Mouse (Mus musculus): ENCODE measurements around the gene Spata45. TPM values are rescaled to one million over a fixed set of nuclear protein-coding genes. Genes with fewer than 3 reads are reported as not detected.
A peak's percentile ranks its signal among the peaks of the same experiment; 100 is the strongest.
"Not testable (repeated sequence)": the region's sequence is repeated elsewhere in the genome, so short reads cannot be mapped to it uniquely, and the experiment has no call there.

Gene Spata45
- polyA plus RNA-seq, 1 experiment from 2014 or later: not detected

GRCm38 (mm10) chr1:191030922-191031425, 5.5 kb upstream of the Spata45 start:
- H3K9me3 ChIP-seq (replicated peaks; ENCODE audit: control insufficient read depth, low read length); H3K36me3 ChIP-seq (ENCODE audit: control insufficient read depth, insufficient read depth, low read length); H3K4me2 ChIP-seq (ENCODE audit: low read length); H3K9ac ChIP-seq (ENCODE audit: low read length); ATAC-seq; H3K27me3 ChIP-seq (replicated peaks; ENCODE audit: control insufficient read depth, insufficient read depth, low read length); DNase-seq (ENCODE audit: low spot score); H3K4me1 ChIP-seq (ENCODE audit: control insufficient read depth, insufficient read depth, low read length); H3K27ac ChIP-seq (ENCODE audit: low read depth, low read length); H3K4me3 ChIP-seq (ENCODE audit: low read depth, low read length): not testable (repeated sequence)
- WGBS: 76% methylated on average over 6 of the region's 6 CpGs

GRCm38 (mm10) chr1:191035649-191036048, 790 bp upstream of the Spata45 start:
- H3K36me3 ChIP-seq (ENCODE audit: control insufficient read depth, insufficient read depth, low read length): no peaks in the 10 kb centered on the region
- H3K4me2 ChIP-seq (ENCODE audit: low read length): no peak overlapping the region
- H3K4me1 ChIP-seq (ENCODE audit: control insufficient read depth, insufficient read depth, low read length): no peaks in the 10 kb centered on the region
- DNase-seq (ENCODE audit: low spot score) (peak; percentile 30), ATAC-seq (no peak)
- no peaks in the 10 kb centered on the region for H3K27me3 ChIP-seq (replicated peaks; ENCODE audit: control insufficient read depth, insufficient read depth, low read length)
- no peaks in the 10 kb centered on the region for H3K9me3 ChIP-seq (replicated peaks; ENCODE audit: control insufficient read depth, low read length)
- H3K4me3 ChIP-seq (ENCODE audit: low read depth, low read length): no peak overlapping the region
- 14% methylated on average over 4 of the region's 4 CpGs for WGBS
- no peak overlapping the region for H3K27ac ChIP-seq (ENCODE audit: low read depth, low read length)
- H3K9ac ChIP-seq (ENCODE audit: low read length): no peak overlapping the region

- no peak overlapping the region for H3K4me2 ChIP-seq (ENCODE audit: low read length)
- WGBS: 96% methylated on average over 4 of the region's 4 CpGs
- H3K4me1 ChIP-seq (ENCODE audit: control insufficient read depth, insufficient read depth, low read length): no peaks in the 10 kb centered on the region
- no peak overlapping the region for H3K9ac ChIP-seq (ENCODE audit: low read length)
- H3K27ac ChIP-seq (ENCODE audit: low read depth, low read length): no peak overlapping the region
- H3K9me3 ChIP-seq (replicated peaks; ENCODE audit: control insufficient read depth, low read length): no peaks in the 10 kb centered on the region
- ATAC-seq (no peak), DNase-seq (ENCODE audit: low spot score) (no peak)
- H3K36me3 ChIP-seq (ENCODE audit: control insufficient read depth, insufficient read depth, low read length): no peaks in the 10 kb centered on the region
- no peaks in the 10 kb centered on the region for H3K27me3 ChIP-seq (replicated peaks; ENCODE audit: control insufficient read depth, insufficient read depth, low read length)
- H3K4me3 ChIP-seq (ENCODE audit: low read depth, low read length): no peak overlapping the region
Measured at GRCm38 (mm10) chr1:191037999-191038398, 1.6 kb downstream of the Spata45 start.

- Histone ChIP-seq H3K4me3 (ENCODE audit: low read depth, low read length) (no peak overlapping the region), H3K36me3 (ENCODE audit: control insufficient read depth, insufficient read depth, low read length) (no peaks in the 10 kb centered on the region), H3K27ac (ENCODE audit: low read depth, low read length) (no peak overlapping the region), H3K9ac (ENCODE audit: low read length) (no peak overlapping the region), H3K4me2 (ENCODE audit: low read length) (no peak overlapping the region), H3K9me3 (replicated peaks; ENCODE audit: control insufficient read depth, low read length) (no peaks in the 10 kb centered on the region), H3K4me1 (ENCODE audit: control insufficient read depth, insufficient read depth, low read length) (no peaks in the 10 kb centered on the region), H3K27me3 (replicated peaks; ENCODE audit: control insufficient read depth, insufficient read depth, low read length) (no peaks in the 10 kb centered on the region)
- DNase-seq (ENCODE audit: low spot score) (no peak), ATAC-seq (no peak)
Measured at GRCm38 (mm10) chr1:191041352-191041751, 4.9 kb downstream of the Spata45 start.

GRCm38 (mm10) chr1:191042106-191042505, 5.7 kb downstream of the Spata45 start:
- Histone ChIP-seq H3K9ac (ENCODE audit: low read length) (no peak overlapping the region), H3K4me3 (ENCODE audit: low read depth, low read length) (no peak overlapping the region), H3K27ac (ENCODE audit: low read depth, low read length) (no peak overlapping the region), H3K27me3 (replicated peaks; ENCODE audit: control insufficient read depth, insufficient read depth, low read length) (no peaks in the 10 kb centered on the region), H3K36me3 (ENCODE audit: control insufficient read depth, insufficient read depth, low read length) (no peaks in the 10 kb centered on the region), H3K4me1 (ENCODE audit: control insufficient read depth, insufficient read depth, low read length) (no peaks in the 10 kb centered on the region), H3K9me3 (replicated peaks; ENCODE audit: control insufficient read depth, low read length) (no peaks in the 10 kb centered on the region), H3K4me2 (ENCODE audit: low read length) (no peak overlapping the region)
- DNase-seq (ENCODE audit: low spot score) (no peak), ATAC-seq (no peak)
- WGBS: 82% methylated on average over 5 of the region's 5 CpGs

GRCm38 (mm10) chr1:191042688-191043087, 6.2 kb downstream of the Spata45 start:
- WGBS: 89% methylated on average over 3 of the region's 3 CpGs
- H3K27ac ChIP-seq (ENCODE audit: low read depth, low read length): no peak overlapping the region

GRCm38 (mm10) chr1:191045264-191045663, 8.8 kb downstream of the Spata45 start:
- DNase-seq (ENCODE audit: low spot score): no peak
- 94% methylated on average over 2 of the region's 2 CpGs for WGBS
- H3K27me3 ChIP-seq (replicated peaks; ENCODE audit: control insufficient read depth, insufficient read depth, low read length): no peaks in the 10 kb centered on the region
- no peak for ATAC-seq
- no peak overlapping the region for H3K4me3 ChIP-seq (ENCODE audit: low read depth, low read length)
- H3K9me3 ChIP-seq (replicated peaks; ENCODE audit: control insufficient read depth, low read length): no peaks in the 10 kb centered on the region
- no peak overlapping the region for H3K9ac ChIP-seq (ENCODE audit: low read length)
- H3K27ac ChIP-seq (ENCODE audit: low read depth, low read length): no peak overlapping the region
- no peaks in the 10 kb centered on the region for H3K4me1 ChIP-seq (ENCODE audit: control insufficient read depth, insufficient read depth, low read length)
- no peak overlapping the region for H3K4me2 ChIP-seq (ENCODE audit: low read length)
- no peaks in the 10 kb centered on the region for H3K36me3 ChIP-seq (ENCODE audit: control insufficient read depth, insufficient read depth, low read length)

More at GRCm38 (mm10) chr1:191042688-191043087, 6.2 kb downstream of the Spata45 start:
- H3K9ac ChIP-seq (ENCODE audit: low read length): no peak overlapping the region
- H3K4me3 ChIP-seq (ENCODE audit: low read depth, low read length): no peak overlapping the region
- DNase-seq (ENCODE audit: low spot score): no peak
- H3K9me3 ChIP-seq (replicated peaks; ENCODE audit: control insufficient read depth, low read length): no peaks in the 10 kb centered on the region
- no peak overlapping the region for H3K4me2 ChIP-seq (ENCODE audit: low read length)
- no peak for ATAC-seq
- no peaks in the 10 kb centered on the region for H3K27me3 ChIP-seq (replicated peaks; ENCODE audit: control insufficient read depth, insufficient read depth, low read length)
- H3K36me3 ChIP-seq (ENCODE audit: control insufficient read depth, insufficient read depth, low read length): no peaks in the 10 kb centered on the region
- H3K4me1 ChIP-seq (ENCODE audit: control insufficient read depth, insufficient read depth, low read length): no peaks in the 10 kb centered on the region

- Histone ChIP-seq H3K36me3 (ENCODE audit: control insufficient read depth, insufficient read depth, low read length) (no peaks in the 10 kb centered on the region), H3K4me2 (ENCODE audit: low read length) (no peak overlapping the region), H3K27ac (ENCODE audit: low read depth, low read length) (no peak overlapping the region), H3K4me3 (ENCODE audit: low read depth, low read length) (no peak overlapping the region), H3K27me3 (replicated peaks; ENCODE audit: control insufficient read depth, insufficient read depth, low read length) (no peaks in the 10 kb centered on the region), H3K4me1 (ENCODE audit: control insufficient read depth, insufficient read depth, low read length) (no peaks in the 10 kb centered on the region), H3K9me3 (replicated peaks; ENCODE audit: control insufficient read depth, low read length) (no peaks in the 10 kb centered on the region), H3K9ac (ENCODE audit: low read length) (no peak overlapping the region)
- DNase-seq (ENCODE audit: low spot score) (no peak), ATAC-seq (no peak)
- 65% methylated on average over 7 of the region's 7 CpGs for WGBS
Measured at GRCm38 (mm10) chr1:191046231-191046824, 9.9 kb downstream of the Spata45 start.

GRCm38 (mm10) chr1:191053555-191053954, 17.1 kb downstream of the Spata45 start:
- DNase-seq (ENCODE audit: low spot score) (no peak), ATAC-seq (no peak)
- no peak overlapping the region for H3K4me3 ChIP-seq (ENCODE audit: low read depth, low read length)
- no peak overlapping the region for H3K4me2 ChIP-seq (ENCODE audit: low read length)
- no peaks in the 10 kb centered on the region for H3K9me3 ChIP-seq (replicated peaks; ENCODE audit: control insufficient read depth, low read length)
- no peaks in the 10 kb centered on the region for H3K4me1 ChIP-seq (ENCODE audit: control insufficient read depth, insufficient read depth, low read length)
- H3K27me3 ChIP-seq (replicated peaks; ENCODE audit: control insufficient read depth, insufficient read depth, low read length): no peaks in the 10 kb centered on the region
- 96% methylated on average over 3 of the region's 3 CpGs for WGBS
- H3K27ac ChIP-seq (ENCODE audit: low read depth, low read length): no peak overlapping the region
- no peak overlapping the region for H3K9ac ChIP-seq (ENCODE audit: low read length)
- no peaks in the 10 kb centered on the region for H3K36me3 ChIP-seq (ENCODE audit: control insufficient read depth, insufficient read depth, low read length)

All from forebrain, embryonic 14.5 days (tissue).